32 mouse cellular contexts compared by ENCODE assay signal in genomic region chr15:21343853-21344252, GRCm38 (mm10).
DNase-seq lines count a peak whose midpoint lies in the region; ATAC-seq and TF ChIP-seq lines count a peak whose summit lies in the region.
"Had no signal": no experiment of that assay in that cellular context is flagged by ENCODE, and none has a peak within 500 bp of the region (broad histone marks: within the 10 kb centered on the region; RNA-seq: fewer than 3 reads in every experiment).

No protein-coding gene starts in this region.

- ATAC-seq in forebrain, embryonic 13.5 days, result peak; percentile 72; the same call in 1 of the 2 replicates
- peak; percentile 46; the same call in 1 of the 2 replicates for ATAC-seq in midbrain, embryonic 12.5 days (ENCODE audit: low FRiP score, low read depth)
- ATAC-seq in midbrain, embryonic 16.5 days, result no peak
- peak; percentile 62 for ATAC-seq in forebrain, embryonic 16.5 days
- ATAC-seq in erythroid progenitor cell, adult 5-6 weeks (replicated peaks; ENCODE audit: low FRiP score, poor library complexity, severe bottlenecking), result no peak
- ATAC-seq: hindbrain, embryonic 16.5 days; intestine, embryonic 15.5 days; Patski had no signal

- H3K36me3 ChIP-seq in forebrain, embryonic 13.5 days (ENCODE audit: poor library complexity, severe bottlenecking), result no peaks in the 10 kb centered on the region
- no peaks in the 10 kb centered on the region for H3K36me3 ChIP-seq in forebrain, embryonic 10.5 days (replicated peaks)
- no peaks in the 10 kb centered on the region for H3K36me3 ChIP-seq in midbrain, embryonic 12.5 days
- H3K36me3 ChIP-seq in midbrain, embryonic 16.5 days (ENCODE audit: control insufficient read depth, insufficient read depth, low read length), result no peaks in the 10 kb centered on the region
- H3K36me3 ChIP-seq in forebrain, embryonic 16.5 days (ENCODE audit: control insufficient read depth, insufficient read depth), result no peaks in the 10 kb centered on the region
- H3K36me3 ChIP-seq: embryonic facial prominence, embryonic 10.5 days; embryonic facial prominence, embryonic 13.5 days; G1E; heart, embryonic 12.5 days; heart, embryonic 15.5 days; hindbrain, embryonic 10.5 days; hindbrain, embryonic 13.5 days; intestine, embryonic 15.5 days had no signal

- 0 out of 2 replicates have a peak, but pooled peaks cover 3% of the 10 kb centered on the region for H3K4me1 ChIP-seq in forebrain, embryonic 13.5 days
- peaks cover 20% of the 10 kb centered on the region for H3K4me1 ChIP-seq in forebrain, embryonic 10.5 days
- no peaks in the 10 kb centered on the region for H3K4me1 ChIP-seq in midbrain, embryonic 12.5 days
- peaks cover 5% of the 10 kb centered on the region; the same call in 1 of the 2 replicates for H3K4me1 ChIP-seq in midbrain, embryonic 16.5 days (ENCODE audit: control insufficient read depth, insufficient read depth, low read length)
- H3K4me1 ChIP-seq in forebrain, embryonic 16.5 days (replicated peaks; ENCODE audit: control insufficient read depth, insufficient read depth, low read length), result no peaks in the 10 kb centered on the region; the same call in 1 of the 2 replicates
- H3K4me1 ChIP-seq: embryonic facial prominence, embryonic 10.5 days; embryonic facial prominence, embryonic 13.5 days; heart, embryonic 12.5 days; heart, embryonic 15.5 days; hindbrain, embryonic 13.5 days; intestine, embryonic 15.5 days had no signal

- no peak overlapping the region for H3K27ac ChIP-seq in forebrain, embryonic 13.5 days
- no peak overlapping the region for H3K27ac ChIP-seq in forebrain, embryonic 10.5 days
- no peak overlapping the region for H3K27ac ChIP-seq in midbrain, embryonic 12.5 days (replicated peaks)
- H3K27ac ChIP-seq in midbrain, embryonic 16.5 days (ENCODE audit: low read length), result no peak overlapping the region
- no peak overlapping the region for H3K27ac ChIP-seq in forebrain, embryonic 16.5 days (ENCODE audit: low read length)
- H3K27ac ChIP-seq: embryonic facial prominence, embryonic 10.5 days; embryonic facial prominence, embryonic 13.5 days; heart, embryonic 15.5 days; hindbrain, embryonic 10.5 days; hindbrain, embryonic 13.5 days; intestine, embryonic 15.5 days had no signal

- H3K9ac ChIP-seq in forebrain, embryonic 13.5 days, result no peak overlapping the region
- H3K9ac ChIP-seq in midbrain, embryonic 12.5 days (replicated peaks), result no peak overlapping the region
- H3K9ac ChIP-seq in midbrain, embryonic 16.5 days (ENCODE audit: low read depth, low read length), result no peak overlapping the region
- no peak overlapping the region for H3K9ac ChIP-seq in forebrain, embryonic 16.5 days (replicated peaks; ENCODE audit: low read depth, low read length)
- H3K9ac ChIP-seq: embryonic facial prominence, embryonic 13.5 days; heart, embryonic 12.5 days; heart, embryonic 15.5 days; hindbrain, embryonic 13.5 days; intestine, embryonic 15.5 days had no signal

- H3K4me2 ChIP-seq in forebrain, embryonic 13.5 days, result no peak overlapping the region
- H3K4me2 ChIP-seq in midbrain, embryonic 12.5 days (replicated peaks), result no peak overlapping the region
- no peak overlapping the region for H3K4me2 ChIP-seq in midbrain, embryonic 16.5 days (ENCODE audit: low read length)
- H3K4me2 ChIP-seq in forebrain, embryonic 16.5 days (ENCODE audit: low read length), result no peak overlapping the region
- H3K4me2 ChIP-seq: embryonic facial prominence, embryonic 13.5 days; heart, embryonic 12.5 days; heart, embryonic 15.5 days; hindbrain, embryonic 13.5 days; intestine, embryonic 15.5 days had no signal

- no peak for DNase-seq in forebrain, embryonic 10.5 days (ENCODE audit: extremely low spot score, low spot score)
- peak; percentile 71 for DNase-seq in brain, embryonic 14.5 days (ENCODE audit: low read depth)
- no peak for DNase-seq in urinary bladder, postnatal 36 days (ENCODE audit: low spot score in 2 of 2)
- DNase-seq: adrenal gland, postnatal 10 days; adrenal gland, postnatal 36 days; B cell, adult 2 months; cerebellum, adult 11 months; cerebellum, adult 2 months; cerebellum, adult 9-11 months; cerebellum, postnatal 25 days; embryo, embryonic 11 days; gastrocnemius, postnatal 25 days; heart, adult 18-20 months; heart, postnatal 10 days; heart, postnatal 36 days had no signal

- TF ChIP-seq CTCF in brain, embryonic 14.5 days (IDR thresholded peaks at IDR 0.05; ENCODE audit: borderline replicate concordance, extremely low read depth, insufficient read depth, insufficient read length), result no peak

- no peak overlapping the region for H3K4me3 ChIP-seq in forebrain, embryonic 13.5 days
- no peak overlapping the region for H3K4me3 ChIP-seq in forebrain, embryonic 10.5 days
- no peak overlapping the region for H3K4me3 ChIP-seq in midbrain, embryonic 12.5 days
- no peak overlapping the region for H3K4me3 ChIP-seq in midbrain, embryonic 16.5 days (ENCODE audit: low read depth, low read length)
- no peak overlapping the region for H3K4me3 ChIP-seq in forebrain, embryonic 16.5 days (replicated peaks; ENCODE audit: low read length)
- H3K4me3 ChIP-seq: embryonic facial prominence, embryonic 10.5 days; embryonic facial prominence, embryonic 13.5 days; erythroblast, embryonic 14.5 days; heart, embryonic 12.5 days; heart, embryonic 15.5 days; hindbrain, embryonic 10.5 days; hindbrain, embryonic 13.5 days; intestine, embryonic 15.5 days had no signal

- no peaks in the 10 kb centered on the region for H3K27me3 ChIP-seq in forebrain, embryonic 13.5 days
- H3K27me3 ChIP-seq in forebrain, embryonic 10.5 days (ENCODE audit: poor library complexity, severe bottlenecking), result peaks cover 4% of the 10 kb centered on the region; the same call in 1 of the 2 replicates
- H3K27me3 ChIP-seq in midbrain, embryonic 12.5 days, result no peaks in the 10 kb centered on the region
- no peaks in the 10 kb centered on the region for H3K27me3 ChIP-seq in midbrain, embryonic 16.5 days (ENCODE audit: control insufficient read depth, insufficient read depth, low read depth, low read length)
- no peaks in the 10 kb centered on the region for H3K27me3 ChIP-seq in forebrain, embryonic 16.5 days (replicated peaks; ENCODE audit: control insufficient read depth, insufficient read depth, low read length)
- H3K27me3 ChIP-seq: CH12.LX; embryonic facial prominence, embryonic 13.5 days; heart, embryonic 12.5 days; heart, embryonic 15.5 days; hindbrain, embryonic 13.5 days; intestine, embryonic 15.5 days had no signal

- no peaks in the 10 kb centered on the region for H3K9me3 ChIP-seq in forebrain, embryonic 13.5 days (replicated peaks)
- H3K9me3 ChIP-seq in forebrain, embryonic 10.5 days, result no peaks in the 10 kb centered on the region
- H3K9me3 ChIP-seq in midbrain, embryonic 12.5 days, result no peaks in the 10 kb centered on the region
- no peaks in the 10 kb centered on the region for H3K9me3 ChIP-seq in midbrain, embryonic 16.5 days (replicated peaks; ENCODE audit: control insufficient read depth, low read length, poor library complexity, severe bottlenecking)
- no peaks in the 10 kb centered on the region for H3K9me3 ChIP-seq in forebrain, embryonic 16.5 days (ENCODE audit: control insufficient read depth, low read length)
- H3K9me3 ChIP-seq: embryonic facial prominence, embryonic 10.5 days; embryonic facial prominence, embryonic 13.5 days; G1E; heart, embryonic 12.5 days; heart, embryonic 15.5 days; hindbrain, embryonic 10.5 days; hindbrain, embryonic 13.5 days; intestine, embryonic 15.5 days had no signal

- TF ChIP-seq POLR2A in brain, embryonic 14.5 days (IDR thresholded peaks at IDR 0.05; ENCODE audit: borderline replicate concordance, extremely low read depth, insufficient read depth, insufficient read length, poor library complexity, severe bottlenecking), result no peak

Comparison
In these comparisons a context has a peak if more than half of its experiments do, and no peak if none do; other contexts are left out.
1. ATAC-seq: peak in forebrain, embryonic 13.5 days (single experiment), midbrain, embryonic 12.5 days (single experiment) and forebrain, embryonic 16.5 days (single experiment); none in midbrain, embryonic 16.5 days (single experiment) and erythroid progenitor cell, adult 5-6 weeks (single experiment).